Mouse (Mus musculus) skeletal muscle tissue, adult 2 months (tissue): ENCODE data around the gene Dock2.

Experiments
- DNase-seq: peaks from one replicate; pipeline ENCODE4 v3.0.0-alpha.2; 2012; ENCODE audit warnings: low read depth, low spot score

The Dock2 gene

DNA sequence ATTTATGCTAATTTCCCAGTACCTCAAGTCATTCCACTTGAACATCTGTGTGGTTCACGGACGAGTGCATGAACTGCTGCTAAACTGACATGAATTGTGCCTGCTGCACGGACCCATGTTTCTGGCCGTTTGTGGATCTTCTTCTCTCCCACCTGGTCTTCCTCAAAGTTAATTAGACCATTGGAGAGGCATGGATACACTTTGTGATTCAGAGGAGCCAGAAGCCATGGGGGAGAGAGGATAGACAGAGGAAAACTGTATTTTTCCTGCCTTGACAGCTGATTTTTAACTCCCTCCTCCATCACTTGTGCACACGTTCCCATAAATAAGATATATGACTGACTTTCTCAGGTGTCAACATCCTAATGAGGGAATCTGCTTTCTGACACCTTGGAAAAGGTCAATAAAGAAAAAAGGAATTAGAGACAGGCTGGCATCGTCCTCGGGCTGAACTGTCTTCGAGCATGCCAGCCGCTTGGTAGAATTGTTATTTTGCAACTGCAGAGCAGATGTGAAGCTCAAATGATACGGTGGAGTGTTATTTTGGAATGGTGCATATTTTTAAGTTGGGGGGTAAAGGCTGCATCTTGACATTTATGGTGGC lies 434.1 kb downstream of the Dock2 start:
- DNase-seq = no peak

DNA sequence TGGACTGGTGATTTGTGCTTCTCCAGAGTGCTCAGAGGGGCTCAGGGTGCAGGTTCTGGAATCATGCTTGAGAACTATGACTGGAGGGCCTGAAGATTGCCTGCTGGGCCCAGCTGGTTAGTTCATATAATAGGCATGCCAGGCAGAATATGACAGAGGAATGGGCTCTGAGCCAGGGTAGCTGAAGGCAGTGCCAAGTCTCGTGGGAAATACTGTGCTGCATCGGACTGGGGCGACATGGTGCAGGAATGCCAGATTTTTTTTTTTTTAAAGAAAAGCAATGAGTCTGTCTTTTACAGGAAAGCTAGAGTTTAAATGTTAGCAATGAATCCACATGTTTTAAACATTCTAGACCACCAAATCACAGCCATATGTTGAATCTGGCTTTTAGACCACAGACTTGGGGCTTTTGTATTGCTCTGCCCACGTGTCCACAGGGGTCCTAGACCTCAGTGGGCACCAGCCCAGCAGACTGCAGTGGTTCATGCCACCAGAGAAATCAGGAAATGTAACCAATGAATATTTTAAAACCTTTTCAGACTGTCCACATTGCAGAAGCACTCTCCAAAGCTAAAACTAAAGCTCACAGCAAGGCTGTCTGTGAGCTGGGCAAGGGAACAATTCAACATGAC lies 435.3 kb downstream of the Dock2 start:
- DNase-seq = peak; percentile 8

DNA sequence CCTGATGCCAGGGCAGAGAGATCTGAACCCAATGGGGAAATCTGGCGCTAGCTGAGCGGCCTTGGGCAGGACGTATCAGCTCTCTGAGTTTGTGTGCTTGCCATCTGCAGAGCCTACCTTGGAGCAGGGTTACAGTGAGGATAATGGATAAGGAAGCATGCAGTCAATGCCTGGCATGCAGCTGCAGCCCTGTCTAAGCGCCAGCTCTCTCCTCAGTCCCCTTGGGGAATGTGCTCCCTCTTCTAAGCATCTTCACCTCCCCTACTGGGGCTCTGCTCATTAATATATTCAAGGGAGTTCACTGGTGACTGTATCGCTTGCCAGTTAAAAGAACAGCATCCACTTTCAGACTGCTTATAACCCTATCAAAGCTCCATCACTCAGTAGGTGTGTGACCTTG lies 439.4 kb downstream of the Dock2 start:
- no peak for DNase-seq

GRCm38 (mm10) chr11:34343742-34344307 lies 439.9 kb downstream of the Dock2 start:
- DNase-seq = no peak

GRCm38 (mm10) chr11:34339693-34340092 lies 444.0 kb downstream of the Dock2 start:
- no peak for DNase-seq

DNA sequence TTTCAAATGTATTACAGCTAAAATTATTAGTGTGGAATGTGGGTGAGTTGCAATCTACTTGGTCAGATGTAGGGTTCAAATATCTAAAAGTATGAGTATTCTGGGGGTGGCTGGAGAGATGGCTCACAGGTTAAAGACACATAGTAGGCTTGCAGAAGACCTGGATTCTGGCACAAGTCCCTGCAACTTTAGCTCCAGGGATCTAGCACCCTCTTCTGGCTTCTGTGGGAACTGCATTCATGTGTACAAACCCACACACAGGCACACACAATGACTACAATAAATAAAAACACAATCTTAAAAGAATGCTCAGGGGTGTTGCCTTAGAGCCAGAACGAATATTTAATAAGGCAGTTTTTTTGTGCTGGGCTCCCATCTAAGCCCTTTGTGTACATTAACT lies 445.8 kb downstream of the Dock2 start:
- no peak for DNase-seq

- DNase-seq = no peak
Measured at GRCm38 (mm10) chr11:34332344-34333031, 451.2 kb downstream of the Dock2 start.

DNA sequence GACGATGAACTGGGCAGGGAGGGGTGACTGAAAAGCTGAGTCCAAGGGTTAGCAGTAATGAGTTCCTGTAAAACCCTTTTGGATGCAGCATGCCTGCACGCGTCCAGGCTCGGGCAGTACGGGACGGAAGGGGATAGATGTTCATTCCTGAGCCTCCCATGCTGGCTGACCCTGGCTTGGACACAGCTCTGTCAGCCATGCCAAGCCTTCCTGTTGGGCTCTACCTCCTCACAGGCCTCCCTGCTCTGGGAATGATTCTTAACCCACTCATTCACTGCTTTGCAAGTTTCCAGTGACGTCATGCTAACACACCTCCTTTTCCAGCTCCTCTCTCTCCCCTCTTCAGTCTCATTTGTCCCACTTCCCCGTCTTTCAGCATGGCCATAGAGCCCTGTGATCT lies 460.0 kb downstream of the Dock2 start:
- DNase-seq = no peak

- DNase-seq = no peak
Measured at GRCm38 (mm10) chr11:34319282-34319681, 464.4 kb downstream of the Dock2 start.

DNA sequence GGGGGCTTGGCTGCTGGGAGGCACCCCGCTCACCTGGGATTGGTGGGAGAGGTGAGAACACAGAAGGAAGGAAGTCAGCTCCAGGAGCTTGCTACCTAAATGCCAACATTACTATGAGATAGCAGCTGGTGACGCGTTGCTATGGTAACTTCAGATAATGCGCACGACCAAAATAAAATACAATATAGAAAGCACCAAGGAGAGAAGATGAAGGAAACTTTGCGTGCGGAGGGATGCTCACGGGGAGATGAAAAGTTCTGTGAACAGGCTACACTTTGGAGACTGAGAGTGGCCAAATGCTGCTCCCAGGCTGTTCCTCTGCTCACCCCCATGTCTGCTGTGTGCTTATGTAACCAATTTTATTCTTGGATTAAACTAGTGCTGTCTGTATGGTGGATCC lies 466.7 kb downstream of the Dock2 start:
- DNase-seq = no peak

GRCm38 (mm10) chr11:34316176-34316575 lies 467.5 kb downstream of the Dock2 start:
- no peak for DNase-seq

DNA sequence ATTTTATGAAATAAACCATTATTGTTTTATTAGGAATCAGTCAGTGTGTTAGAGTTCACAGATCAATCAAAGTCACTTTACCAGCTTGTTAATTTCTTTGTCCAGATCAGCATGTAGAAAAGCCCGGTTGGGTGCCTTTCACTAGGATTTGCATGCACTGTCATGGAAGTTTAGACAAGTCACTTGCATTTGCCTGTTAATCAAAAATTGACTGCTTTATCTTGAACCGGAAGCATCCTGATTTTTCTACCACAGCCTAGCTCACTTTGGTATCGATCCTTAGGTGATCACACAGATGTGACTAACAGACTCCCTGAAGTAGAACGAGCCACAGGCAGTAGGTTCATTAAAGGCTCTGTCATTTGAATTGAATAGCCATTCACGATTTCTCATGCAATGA lies 468.3 kb downstream of the Dock2 start:
- DNase-seq = no peak

DNA sequence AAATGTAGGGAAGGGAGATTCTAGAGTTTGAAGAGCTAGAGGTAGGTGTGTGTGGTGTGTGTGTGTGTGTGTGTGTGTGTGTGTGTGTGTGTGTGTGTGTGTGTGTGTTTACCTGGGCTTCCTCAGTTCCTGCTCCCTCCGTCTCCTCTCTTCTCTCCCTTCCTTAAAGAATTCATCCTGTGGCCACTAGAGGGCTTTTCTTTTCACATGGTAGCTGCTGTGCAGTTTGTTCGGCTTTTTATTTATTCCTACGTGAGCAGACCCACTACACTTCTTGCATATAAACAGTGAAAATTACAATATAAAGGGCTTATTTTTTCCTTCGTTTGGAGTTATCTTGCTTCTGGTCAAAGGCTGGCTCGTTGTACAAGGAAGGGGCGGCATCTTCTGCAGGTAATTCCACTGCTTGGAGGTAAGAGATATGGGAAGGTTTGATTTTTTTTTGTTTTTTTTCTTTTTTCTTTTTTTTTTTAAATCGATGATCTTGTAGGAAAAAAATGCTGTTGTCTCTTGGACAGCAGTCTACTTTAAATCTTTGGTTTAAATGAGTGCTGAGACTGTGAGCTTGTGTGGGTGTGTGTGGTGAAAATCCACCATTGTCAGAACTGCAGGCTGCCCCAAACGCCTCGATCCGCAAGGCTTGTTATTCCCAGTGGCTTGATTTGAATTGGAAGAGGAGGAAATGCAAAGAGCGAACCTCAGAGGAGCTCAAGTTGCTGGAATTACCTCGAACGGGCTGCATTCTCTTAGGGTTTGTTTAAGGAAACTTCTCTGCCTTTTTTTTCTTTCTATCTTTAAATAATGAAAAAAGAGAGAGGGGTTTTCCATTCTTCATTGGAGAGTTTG lies 468.9 kb downstream of the Dock2 start, which contains the start of gene Fam196b:
TSS of gene Fam196b (plus strand) at position 289 of the 846 bp plus-strand sequence.
- DNase-seq = no peak

DNA sequence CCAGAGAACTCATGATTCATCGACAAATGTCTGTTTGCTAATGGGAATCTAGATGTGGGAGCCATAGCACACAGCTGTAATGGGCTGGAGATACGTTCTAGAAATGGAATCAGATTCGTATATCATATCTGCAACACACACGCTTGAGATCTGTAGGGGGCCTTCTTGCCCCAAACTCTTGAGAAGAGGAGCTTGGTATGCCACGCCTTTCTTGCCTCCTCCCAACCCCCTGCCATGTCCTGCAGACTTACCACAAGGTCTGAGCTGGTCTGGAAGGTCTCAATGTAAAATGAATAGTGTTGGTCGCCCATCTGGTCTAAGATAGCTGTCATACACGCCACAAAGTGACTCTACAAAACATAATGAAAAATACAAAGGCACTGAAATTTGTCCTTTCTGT lies 471.5 kb downstream of the Dock2 start:
- no peak for DNase-seq

- no peak for DNase-seq
Measured at GRCm38 (mm10) chr11:34311717-34312116, 472.0 kb downstream of the Dock2 start.

- DNase-seq = no peak
Measured at GRCm38 (mm10) chr11:34309360-34309759, 474.3 kb downstream of the Dock2 start.

GRCm38 (mm10) chr11:34308731-34309130 lies 475.0 kb downstream of the Dock2 start:
- no peak for DNase-seq

DNA sequence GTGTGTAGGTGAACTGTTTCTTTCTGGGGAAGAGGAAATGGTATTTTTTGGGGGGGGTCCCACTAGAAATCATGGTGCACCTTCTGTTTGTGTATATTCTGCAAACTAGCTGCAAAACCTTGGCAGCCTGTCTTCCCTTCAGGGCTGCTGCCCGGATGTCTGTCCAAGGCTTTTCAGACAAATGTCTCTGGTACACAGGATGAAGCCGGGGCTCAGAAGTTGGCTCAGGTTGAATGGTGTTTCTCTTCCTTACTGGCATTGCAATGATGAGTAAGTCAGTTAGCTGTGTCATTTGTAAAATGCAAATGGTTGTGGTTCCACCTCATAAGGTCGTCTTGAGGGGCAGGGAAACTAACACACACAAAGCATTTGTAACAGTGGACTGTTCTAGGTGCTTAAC lies 477.5 kb downstream of the Dock2 start:
- no peak for DNase-seq

DNA sequence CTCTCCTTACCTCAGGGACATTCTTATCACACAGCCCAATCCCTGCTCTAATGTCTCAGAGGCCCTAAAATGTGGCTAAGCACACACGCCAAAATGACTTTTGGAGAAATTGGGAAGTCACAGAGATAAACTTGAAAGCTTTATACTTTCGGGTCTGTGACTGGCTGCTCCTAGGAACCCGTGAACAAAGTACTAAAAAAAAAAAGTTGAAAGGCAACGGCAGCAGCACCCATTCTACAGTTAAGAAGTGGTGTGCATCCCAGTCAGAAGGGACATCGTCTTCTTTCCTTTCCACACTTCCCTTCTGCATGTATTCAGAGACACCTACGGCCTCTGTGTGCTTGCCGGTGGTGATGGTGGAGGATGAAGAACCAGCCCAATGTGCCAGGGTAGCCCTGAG lies 483.6 kb downstream of the Dock2 start:
- DNase-seq = no peak

GRCm38 (mm10) chr11:34299550-34299949 lies 484.1 kb downstream of the Dock2 start:
- no peak for DNase-seq

DNA sequence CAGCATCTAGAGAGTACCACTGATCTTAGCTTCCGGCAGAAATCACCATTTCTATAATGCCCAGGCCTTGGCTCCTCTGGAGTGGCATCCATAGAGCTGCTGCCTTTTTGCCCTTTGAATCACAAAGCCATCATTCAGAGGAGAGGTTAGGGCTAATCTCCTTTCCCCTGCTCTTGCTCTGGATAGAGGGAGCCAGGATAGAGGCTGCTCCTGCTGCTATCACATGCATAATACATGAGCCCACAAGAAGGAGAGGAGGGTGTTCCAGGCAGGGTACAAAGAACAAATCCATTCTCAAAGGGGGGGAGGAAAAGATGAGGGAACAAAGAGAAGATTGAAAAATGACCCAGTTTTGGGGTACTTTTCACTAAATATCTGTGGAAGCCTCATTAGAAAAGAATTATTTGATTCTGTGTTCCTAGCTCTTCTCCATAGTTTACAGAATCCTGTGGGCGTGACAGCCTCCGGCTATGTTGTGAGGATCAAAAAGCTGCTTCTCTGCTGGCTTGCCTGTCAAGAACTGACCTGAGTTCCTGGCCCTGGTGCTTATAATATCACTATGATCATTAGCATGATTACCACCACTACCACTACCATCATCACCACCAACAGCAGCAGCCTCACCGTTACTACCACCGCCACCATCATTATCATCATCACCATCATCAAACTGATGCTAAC lies 485.9 kb downstream of the Dock2 start:
- DNase-seq = no peak
